Mouse (Mus musculus) hindbrain, embryonic 13.5 days (tissue): Measurements from ENCODE around the gene Ddit4. TPM values are rescaled to one million over a fixed set of nuclear protein-coding genes. Genes with fewer than 3 reads are reported as not detected.
"Not testable (repeated sequence)": the region's sequence is repeated elsewhere in the genome, so short reads cannot be mapped to it uniquely, and the experiment has no call there.

Source experiments
- ATAC-seq: fragments of 200-750 bp; cut with Nextera tagmentation; 2 replicates; pipeline ENCODE4 v1.8.0; 2017; ENCODE audit warnings: moderate TSS enrichment; ENCODE audit not compliant: low FRiP score
- H3K27ac ChIP-seq: fragments of 300-500 bp; sonication (generic); 2 replicates; pipeline ENCODE4 v1.5.1; 2015; ENCODE audit warnings: inconsistent platforms, mild to moderate bottlenecking, moderate library complexity
- H3K27me3 ChIP-seq: fragments of 300-500 bp; sonication (generic); 2 replicates; pipeline ENCODE4 v1.6.1; 2015; ENCODE audit warnings: mild to moderate bottlenecking, inconsistent platforms
- H3K36me3 ChIP-seq: fragments of 300-500 bp; sonication (generic); 2 replicates; pipeline ENCODE4 v1.6.1; 2015; ENCODE audit warnings: mild to moderate bottlenecking, inconsistent platforms
- H3K4me1 ChIP-seq: fragments of 300-500 bp; sonication (generic); replicated peaks from 2 replicates; pipeline ENCODE4 v1.6.1; 2015; ENCODE audit warnings: inconsistent platforms
- H3K4me2 ChIP-seq: fragments of 300-500 bp; sonication (generic); 2 replicates; pipeline ENCODE4 v1.6.1; 2015; ENCODE audit warnings: inconsistent platforms, mild to moderate bottlenecking, moderate library complexity
- H3K4me3 ChIP-seq: fragments of 300-500 bp; sonication (generic); 2 replicates; pipeline ENCODE4 v1.5.1; 2015; ENCODE audit warnings: mild to moderate bottlenecking, inconsistent platforms
- H3K9ac ChIP-seq: fragments of 300-500 bp; sonication (generic); 2 replicates; pipeline ENCODE4 v1.6.1; 2015; ENCODE audit warnings: mild to moderate bottlenecking, inconsistent platforms
- H3K9me3 ChIP-seq: fragments of 300-500 bp; sonication (generic); 2 replicates; pipeline ENCODE4 v1.6.1; 2016; ENCODE audit warnings: inconsistent platforms
- WGBS: fragments of 180-500 bp; shearing (Covaris S2); methylation state at CpG from one replicate; pipeline ENCODE4 v1.1.7; 2015; 5-methylcytosine and 5-hydroxymethylcytosine counted together
- polyA plus RNA-seq: library from polyadenylated mRNA; unstranded; fragments of >200 nt; fragmentation: Nextera tagmentation; extraction: Ambion mirVana; gene quantifications from 2 replicates; pipeline ENCODE4 v1.2.1, GENCODE M21; 2015

Gene Ddit4
- 64.8 and 69.6 TPM in 2 replicates for polyA plus RNA-seq

- Histone ChIP-seq H3K36me3 (no peaks in the 10 kb centered on the region), H3K9ac (peak within 1 kb of the TSS; percentile 98), H3K27ac (peak within 1 kb of the TSS; percentile 97), H3K4me1 (peaks cover 47% of the 10 kb centered on the region), H3K27me3 (no peaks in the 10 kb centered on the region), H3K4me3 (peak within 1 kb of the TSS; percentile 95), H3K9me3 (no peaks in the 10 kb centered on the region), H3K4me2 (peak within 1 kb of the TSS; percentile 95)
- under 1% methylated on average over 74 of the region's 76 CpGs for WGBS
- ATAC-seq = peak; percentile 97
Measured at GRCm38 (mm10) chr10:59951211-59952151, at the start of gene Ddit4. TSS of gene Ddit4 (minus strand) at chr10:59951834.

GRCm38 (mm10) chr10:59999057-59999456 lies 47.4 kb upstream of the Ddit4 start:
- H3K36me3 ChIP-seq = peaks cover 21% of the 10 kb centered on the region
- no peak overlapping the region for H3K4me2 ChIP-seq
- 97% methylated on average over 3 of the region's 3 CpGs for WGBS
- no peak overlapping the region for H3K9ac ChIP-seq
- H3K27ac ChIP-seq = no peak overlapping the region
- no peak overlapping the region for H3K4me3 ChIP-seq
- ATAC-seq = no peak
- peaks cover 23% of the 10 kb centered on the region for H3K4me1 ChIP-seq
- H3K9me3 ChIP-seq = no peaks in the 10 kb centered on the region
- no peaks in the 10 kb centered on the region for H3K27me3 ChIP-seq

GRCm38 (mm10) chr10:59997591-59997990 lies 46.0 kb upstream of the Ddit4 start:
- Histone ChIP-seq H3K4me1 (peaks cover 19% of the 10 kb centered on the region), H3K4me3 (no peak overlapping the region), H3K9ac (no peak overlapping the region), H3K36me3 (peaks cover 25% of the 10 kb centered on the region), H3K27ac (no peak overlapping the region), H3K9me3 (no peaks in the 10 kb centered on the region), H3K4me2 (no peak overlapping the region), H3K27me3 (no peaks in the 10 kb centered on the region)
- WGBS = 19% methylated on average over 7 of the region's 7 CpGs
- no peak for ATAC-seq

GRCm38 (mm10) chr10:59995889-59996288 lies 44.3 kb upstream of the Ddit4 start:
- no peak for ATAC-seq
- 95% methylated on average over 6 of the region's 6 CpGs for WGBS

GRCm38 (mm10) chr10:59993813-59994212 lies 42.2 kb upstream of the Ddit4 start:
- H3K27me3 ChIP-seq, H3K4me2 ChIP-seq, H3K4me3 ChIP-seq, H3K9me3 ChIP-seq, H3K9ac ChIP-seq, H3K27ac ChIP-seq, ATAC-seq: not testable (repeated sequence)
- Histone ChIP-seq H3K4me1 (peaks cover 12% of the 10 kb centered on the region), H3K36me3 (peaks cover 61% of the 10 kb centered on the region)
- WGBS = 87% methylated on average over 2 of the region's 3 CpGs

More at GRCm38 (mm10) chr10:59995889-59996288, 44.3 kb upstream of the Ddit4 start:
- H3K4me1 ChIP-seq = peaks cover 15% of the 10 kb centered on the region
- H3K4me3 ChIP-seq = no peak overlapping the region
- no peak overlapping the region for H3K9ac ChIP-seq
- no peaks in the 10 kb centered on the region for H3K27me3 ChIP-seq
- no peak overlapping the region for H3K4me2 ChIP-seq
- H3K36me3 ChIP-seq = peaks cover 41% of the 10 kb centered on the region
- no peaks in the 10 kb centered on the region for H3K9me3 ChIP-seq
- H3K27ac ChIP-seq = no peak overlapping the region

- no peak overlapping the region for H3K27ac ChIP-seq
- H3K4me2 ChIP-seq = no peak overlapping the region
- H3K4me1 ChIP-seq = peaks cover 12% of the 10 kb centered on the region
- H3K9ac ChIP-seq = no peak overlapping the region
- WGBS = 93% methylated on average over 8 of the region's 8 CpGs
- H3K27me3 ChIP-seq = no peaks in the 10 kb centered on the region
- H3K9me3 ChIP-seq = no peaks in the 10 kb centered on the region
- no peak for ATAC-seq
- peaks cover 78% of the 10 kb centered on the region for H3K36me3 ChIP-seq
- H3K4me3 ChIP-seq = no peak overlapping the region
Measured at GRCm38 (mm10) chr10:59992024-59992423, 40.4 kb upstream of the Ddit4 start.

GRCm38 (mm10) chr10:59991262-59991880 lies 39.7 kb upstream of the Ddit4 start:
- ATAC-seq = no peak
- WGBS = 84% methylated on average over 9 of the region's 9 CpGs
- Histone ChIP-seq H3K4me2 (no peak overlapping the region), H3K27ac (no peak overlapping the region), H3K9ac (no peak overlapping the region), H3K4me1 (peaks cover 12% of the 10 kb centered on the region), H3K27me3 (no peaks in the 10 kb centered on the region), H3K4me3 (no peak overlapping the region), H3K9me3 (no peaks in the 10 kb centered on the region), H3K36me3 (peaks cover 81% of the 10 kb centered on the region)

GRCm38 (mm10) chr10:59990393-59990792 lies 38.8 kb upstream of the Ddit4 start:
- Histone ChIP-seq H3K27me3 (no peaks in the 10 kb centered on the region), H3K4me1 (peaks cover 12% of the 10 kb centered on the region), H3K36me3 (peaks cover 79% of the 10 kb centered on the region), H3K9me3 (no peaks in the 10 kb centered on the region), H3K9ac (no peak overlapping the region), H3K27ac (no peak overlapping the region), H3K4me3 (no peak overlapping the region), H3K4me2 (no peak overlapping the region)
- 96% methylated on average over 9 of the region's 9 CpGs for WGBS
- ATAC-seq = no peak

- H3K27me3 ChIP-seq = no peaks in the 10 kb centered on the region
- no peak overlapping the region for H3K4me2 ChIP-seq
- no peaks in the 10 kb centered on the region for H3K9me3 ChIP-seq
- ATAC-seq = no peak
- no peak overlapping the region for H3K27ac ChIP-seq
- H3K4me1 ChIP-seq = peaks cover 12% of the 10 kb centered on the region
- no peak overlapping the region for H3K4me3 ChIP-seq
- H3K36me3 ChIP-seq = peaks cover 82% of the 10 kb centered on the region
- 95% methylated on average over 4 of the region's 4 CpGs for WGBS
- H3K9ac ChIP-seq = no peak overlapping the region
Measured at GRCm38 (mm10) chr10:59988036-59988435, 36.4 kb upstream of the Ddit4 start.

- ATAC-seq = no peak
- H3K9me3 ChIP-seq = no peaks in the 10 kb centered on the region
- H3K4me1 ChIP-seq = peaks cover 24% of the 10 kb centered on the region
- no peak overlapping the region for H3K4me3 ChIP-seq
- H3K27me3 ChIP-seq = no peaks in the 10 kb centered on the region
- H3K9ac ChIP-seq = no peak overlapping the region
- 94% methylated on average over 12 of the region's 12 CpGs for WGBS
- no peak overlapping the region for H3K4me2 ChIP-seq
- H3K36me3 ChIP-seq = peaks cover 33% of the 10 kb centered on the region
- no peak overlapping the region for H3K27ac ChIP-seq
Measured at GRCm38 (mm10) chr10:59982379-59982873, 30.8 kb upstream of the Ddit4 start.

- Histone ChIP-seq H3K4me3 (no peak overlapping the region), H3K9ac (no peak overlapping the region), H3K4me2 (no peak overlapping the region), H3K9me3 (no peaks in the 10 kb centered on the region), H3K27ac (0 out of 2 replicates have a peak overlapping the region, but pooled peaks have one; percentile 15), H3K4me1 (peaks cover 25% of the 10 kb centered on the region), H3K36me3 (peaks cover 27% of the 10 kb centered on the region), H3K27me3 (no peaks in the 10 kb centered on the region)
- no peak for ATAC-seq
- WGBS = 91% methylated on average over 9 of the region's 9 CpGs
Measured at GRCm38 (mm10) chr10:59981792-59982191, 30.2 kb upstream of the Ddit4 start.

- Histone ChIP-seq H3K4me3 (no peak overlapping the region), H3K36me3 (peaks cover 24% of the 10 kb centered on the region), H3K4me2 (no peak overlapping the region), H3K9me3 (no peaks in the 10 kb centered on the region), H3K9ac (no peak overlapping the region), H3K27ac (0 out of 2 replicates have a peak overlapping the region, but pooled peaks have one; percentile 15), H3K27me3 (no peaks in the 10 kb centered on the region), H3K4me1 (peaks cover 25% of the 10 kb centered on the region)
- 81% methylated on average over 4 of the region's 4 CpGs for WGBS
- ATAC-seq = no peak
Measured at GRCm38 (mm10) chr10:59981336-59981735, 29.7 kb upstream of the Ddit4 start.
